Mouse (Mus musculus): ENCODE measurements at regions not wholly inside any gene's neighbourhood (a gene's known extent, or its start where the extent isn't known, plus 50 kb on each side); places are given as distances from the start of the nearest gene placed in this dataset.

- no peak overlapping the region for H3K27ac ChIP-seq
- no peaks in the 10 kb centered on the region for H3K9me3 ChIP-seq (replicated peaks)
- H3K36me3 ChIP-seq: no peaks in the 10 kb centered on the region
- WGBS (ENCODE audit: insufficient replicate concordance): 66% methylated on average over 2 of the region's 2 CpGs
- no peaks in the 10 kb centered on the region for H3K27me3 ChIP-seq (replicated peaks)
- no peak overlapping the region for H3K9ac ChIP-seq
- no peak overlapping the region for H3K4me2 ChIP-seq
- no peak overlapping the region for H3K4me3 ChIP-seq
- no peaks in the 10 kb centered on the region for H3K4me1 ChIP-seq
- ATAC-seq: no peak
Measured at GRCm38 (mm10) chr6:143768115-143768514, 601.1 kb downstream of the Etnk1 start.
